Comparison of ENCODE assay signal across 32 mouse cellular contexts in the genomic region with DNA sequence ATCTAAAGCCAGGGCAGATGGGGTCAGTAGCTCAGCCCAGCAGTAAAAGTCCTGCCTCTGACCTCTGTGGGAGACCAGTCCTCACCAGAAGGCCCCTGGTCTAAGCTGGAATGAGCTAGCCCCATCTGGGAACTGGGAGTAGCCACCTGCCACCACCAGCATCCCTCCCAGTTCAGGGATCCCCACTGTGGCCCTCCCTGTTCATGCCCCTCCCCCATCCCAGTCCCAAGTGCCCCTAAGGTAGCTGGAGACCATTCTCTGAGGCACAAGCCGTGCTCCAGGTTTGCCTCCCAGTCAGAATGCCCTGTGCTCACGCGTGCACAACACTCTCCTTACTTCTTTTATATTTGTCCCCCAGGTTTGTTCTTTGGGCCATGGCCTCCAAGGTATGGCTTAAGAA. TPM values are rescaled to one million over a fixed set of nuclear protein-coding genes. Genes with fewer than 3 reads are reported as not detected.
DNase-seq lines count a peak whose midpoint lies in the region; ATAC-seq lines count a peak whose summit lies in the region.
"Had no signal": no experiment of that assay in that cellular context is flagged by ENCODE, and none has a peak within 500 bp of the region (broad histone marks: within the 10 kb centered on the region; RNA-seq: fewer than 3 reads in every experiment).

No protein-coding gene starts in this region.

- no peak for DNase-seq in heart, embryonic 10.5 days (ENCODE audit: low spot score)
- DNase-seq in liver (no peak), ZHBTc4 (ENCODE audit: low read depth, low spot score) (peak; percentile 71)
- DNase-seq in retina, postnatal 1 day = peak; percentile 23
- no peak for DNase-seq in retina, embryonic 14.5 days (ENCODE audit: low spot score)
- DNase-seq: adrenal gland, adult 2 months; adrenal gland, postnatal 14 days; cerebellum, adult 11 months; cerebellum, adult 2 months; cerebellum, adult 9-11 months; forebrain, postnatal 0 days; gastrocnemius, adult 2 months; gastrocnemius, postnatal 14 days; heart, adult 18-20 months; heart, postnatal 10 days; heart, postnatal 36 days had no signal

- H3K4me1 ChIP-seq in heart, embryonic 10.5 days = peaks cover 30% of the 10 kb centered on the region
- H3K4me1 ChIP-seq in heart, embryonic 11.5 days (ENCODE audit: control insufficient read depth, insufficient read depth, low read length) = no peaks in the 10 kb centered on the region; the same call in 1 of the 2 replicates
- peaks cover 18% of the 10 kb centered on the region for H3K4me1 ChIP-seq in liver, embryonic 12.5 days

- no peaks in the 10 kb centered on the region for H3K9me3 ChIP-seq in heart, embryonic 10.5 days
- no peaks in the 10 kb centered on the region for H3K9me3 ChIP-seq in heart, embryonic 11.5 days (replicated peaks; ENCODE audit: control insufficient read depth, low read length)
- H3K9me3 ChIP-seq in liver, embryonic 12.5 days (replicated peaks) = no peaks in the 10 kb centered on the region
- H3K9me3 ChIP-seq: embryonic facial prominence, embryonic 10.5 days; embryonic facial prominence, embryonic 13.5 days; forebrain, embryonic 13.5 days; G1E; heart, embryonic 15.5 days; hindbrain, embryonic 12.5 days; hindbrain, embryonic 15.5 days had no signal

- ATAC-seq in heart, embryonic 11.5 days (replicated peaks; ENCODE audit: insufficient number of reproducible peaks, low FRiP score, low TSS enrichment) = no peak
- no peak for ATAC-seq in liver, embryonic 12.5 days
- no peak for ATAC-seq in megakaryocyte, adult 5-6 weeks (ENCODE audit: poor library complexity, severe bottlenecking)
- ATAC-seq: CD4-positive, CD25-positive, alpha-beta regulatory T cell, adult 4 months; forebrain, embryonic 13.5 days; forebrain, postnatal 0 days; Patski had no signal

- no peak overlapping the region for H3K4me2 ChIP-seq in heart, embryonic 11.5 days
- H3K4me2 ChIP-seq in liver, embryonic 12.5 days = no peak overlapping the region; the same call in 1 of the 2 replicates
- H3K4me2 ChIP-seq: embryonic facial prominence, embryonic 13.5 days; forebrain, embryonic 13.5 days had no signal

- peaks cover 35% of the 10 kb centered on the region for H3K27me3 ChIP-seq in heart, embryonic 10.5 days (ENCODE audit: insufficient read depth, poor library complexity, severe bottlenecking)
- H3K27me3 ChIP-seq in heart, embryonic 11.5 days (ENCODE audit: control insufficient read depth, insufficient read depth, low read length) = peaks cover 3% of the 10 kb centered on the region; the same call in 1 of the 2 replicates
- H3K27me3 ChIP-seq in liver, embryonic 12.5 days (replicated peaks) = peaks cover 38% of the 10 kb centered on the region; the same call in 1 of the 2 replicates
- H3K27me3 ChIP-seq: embryonic facial prominence, embryonic 13.5 days; forebrain, embryonic 13.5 days; hindbrain, embryonic 12.5 days; hindbrain, embryonic 15.5 days; Patski had no signal

- H3K27ac ChIP-seq in heart, embryonic 10.5 days = peak overlapping the region; percentile 38; the same call in 1 of the 2 replicates
- no peak overlapping the region for H3K27ac ChIP-seq in heart, embryonic 11.5 days (ENCODE audit: low read depth, low read length)
- 0 out of 2 replicates have a peak overlapping the region, but pooled peaks have one; percentile 17 for H3K27ac ChIP-seq in liver, embryonic 12.5 days
- H3K27ac ChIP-seq: embryonic facial prominence, embryonic 13.5 days; forebrain, embryonic 13.5 days; gastrocnemius, adult 2 months; hindbrain, embryonic 12.5 days; hindbrain, embryonic 15.5 days had no signal

- H3K36me3 ChIP-seq in heart, embryonic 10.5 days = no peaks in the 10 kb centered on the region
- no peaks in the 10 kb centered on the region for H3K36me3 ChIP-seq in heart, embryonic 11.5 days (ENCODE audit: control insufficient read depth, insufficient read depth, low read length)
- H3K36me3 ChIP-seq in liver, embryonic 12.5 days = no peaks in the 10 kb centered on the region
- H3K36me3 ChIP-seq: G1E; heart, embryonic 12.5 days; heart, embryonic 15.5 days had no signal

- no peak overlapping the region for H3K4me3 ChIP-seq in heart, embryonic 10.5 days
- no peak overlapping the region for H3K4me3 ChIP-seq in heart, embryonic 11.5 days (ENCODE audit: low read depth, low read length)
- no peak overlapping the region for H3K4me3 ChIP-seq in liver, embryonic 12.5 days
- H3K4me3 ChIP-seq: embryonic facial prominence, embryonic 13.5 days; forebrain, embryonic 13.5 days; heart, embryonic 12.5 days; heart, embryonic 15.5 days; hindbrain, embryonic 12.5 days; hindbrain, embryonic 15.5 days had no signal

- no peak overlapping the region for H3K9ac ChIP-seq in heart, embryonic 11.5 days (ENCODE audit: low read depth, low read length)
- H3K9ac ChIP-seq in liver, embryonic 12.5 days = no peak overlapping the region
- H3K9ac ChIP-seq: embryonic facial prominence, embryonic 13.5 days; forebrain, embryonic 13.5 days; forebrain, postnatal 0 days; heart, embryonic 12.5 days; heart, embryonic 15.5 days; hindbrain, embryonic 12.5 days; hindbrain, embryonic 15.5 days had no signal

- WGBS in heart, embryonic 10.5 days = 77% methylated on average over 3 of the region's 3 CpGs
- 81% methylated on average over 3 of the region's 3 CpGs for WGBS in heart, embryonic 11.5 days (ENCODE audit: insufficient replicate concordance)
- WGBS in liver, embryonic 12.5 days (ENCODE audit: insufficient replicate concordance) = 87% methylated on average over 3 of the region's 3 CpGs

RNA-seq across cellular contexts. Expression of a gene that starts 12.9 kb away (rescaled TPM):
- 1.3 TPM in 2 replicates for polyA plus RNA-seq in heart, embryonic 10.5 days (2016; fragmentation: Nextera tagmentation; extraction: Ambion mirVana)
- polyA plus RNA-seq in heart, embryonic 11.5 days (2014; fragmentation: Nextera tagmentation; extraction: Ambion mirVana) = 0.11 TPM in 1 of 2 replicates, not detected in the other
- 1.3 and 1.4 TPM in 2 replicates for polyA plus RNA-seq in liver, embryonic 12.5 days (2016; fragmentation: Nextera tagmentation; extraction: Ambion mirVana)
- not detected in 2 replicates for total RNA-seq in megakaryocyte, adult 5-6 weeks (2015)
- not detected in 2 replicates for total RNA-seq in megakaryocyte, adult 5-6 weeks (2017)
- total RNA-seq: adrenal gland, postnatal 14 days; common myeloid progenitor, adult 5-6 weeks; G1E; gastrocnemius, adult 2 months; gastrocnemius, postnatal 14 days; gastrocnemius, postnatal 4 days; heart, adult 18-20 months; heart, postnatal 10 days; heart, postnatal 36 days had no signal
- polyA plus RNA-seq: CD4-positive, CD25-positive, alpha-beta regulatory T cell, adult 4 months; cerebellum, adult 2 months; erythroblast, embryonic 14.5 days; G1E had no signal

Comparison
In these comparisons a context has a peak if more than half of its experiments do, and no peak if none do; other contexts are left out.
1. DNase-seq: peak in retina, postnatal 1 day (single experiment) and ZHBTc4 (single experiment); none in heart, embryonic 10.5 days (single experiment), liver (single experiment) and retina, embryonic 14.5 days (single experiment).